Mouse (Mus musculus) fibroblast of lung, adult 2 months (primary cell): ENCODE results near the gene Ninj2.

Source experiments
- DNase-seq: peaks from one replicate; pipeline ENCODE4 v3.0.0-alpha.2; 2011; ENCODE audit warnings: low read depth

Ninj2 gene

GRCm38 (mm10) chr6:120199638-120200394 is 106.7 kb downstream of the Ninj2 start:
- DNase-seq: no peak

DNA sequence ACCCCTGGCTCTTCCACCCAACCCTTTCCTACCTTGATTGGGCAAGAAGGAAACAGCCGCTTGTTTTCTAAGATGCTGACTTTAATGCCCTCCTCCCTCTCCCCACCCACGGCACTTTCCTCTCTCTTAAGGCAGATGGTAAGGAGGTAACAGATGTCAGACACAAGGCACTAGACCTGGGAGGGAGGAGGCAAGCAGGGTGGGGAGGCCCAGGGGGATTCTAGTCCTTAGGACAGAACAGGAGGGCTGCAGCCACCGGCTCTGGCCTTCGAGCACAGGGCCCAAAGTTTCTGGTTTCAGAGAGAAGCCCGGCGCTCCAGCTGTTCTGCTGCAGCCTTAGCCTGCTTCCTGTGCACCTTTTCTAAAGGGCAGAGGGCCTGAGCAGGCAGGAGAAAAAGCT is 108.8 kb downstream of the Ninj2 start:
- DNase-seq: no peak

- no peak for DNase-seq
These were observed 109.3 kb downstream of the Ninj2 start for GRCm38 (mm10) chr6:120202406-120202805.

- DNase-seq: no peak
These were observed 113.4 kb downstream of the Ninj2 start for GRCm38 (mm10) chr6:120206586-120206985.

- no peak for DNase-seq
These were observed 118.4 kb downstream of the Ninj2 start for GRCm38 (mm10) chr6:120211536-120211935.

- DNase-seq: no peak
These were observed 123.6 kb downstream of the Ninj2 start for GRCm38 (mm10) chr6:120216702-120217101.

GRCm38 (mm10) chr6:120219281-120219680 is 126.1 kb downstream of the Ninj2 start:
- DNase-seq: no peak

DNA sequence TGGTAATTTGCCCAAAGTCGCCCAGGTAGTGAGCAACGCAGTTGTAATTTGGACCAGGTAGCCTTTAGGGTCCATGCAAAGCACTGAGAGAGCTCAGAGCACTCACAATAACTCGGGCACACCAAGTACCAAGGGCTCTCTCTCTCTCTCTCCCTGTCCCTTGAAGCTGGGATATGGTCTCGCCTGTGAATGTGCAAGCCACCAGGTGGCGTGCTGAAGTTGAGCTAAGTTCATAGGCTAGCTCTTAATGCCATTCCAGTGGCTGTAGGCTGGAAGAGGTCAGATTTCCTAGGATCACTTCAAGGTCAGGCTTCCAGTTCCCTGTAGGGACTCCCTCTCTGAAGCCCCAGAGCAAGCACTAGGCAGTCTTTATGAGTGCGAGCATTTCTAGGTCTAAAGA is 129.5 kb downstream of the Ninj2 start:
- DNase-seq: peak; percentile 36

GRCm38 (mm10) chr6:120225355-120225754 is 132.2 kb downstream of the Ninj2 start:
- peak; percentile 6 for DNase-seq

- no peak for DNase-seq
These were observed 133.9 kb downstream of the Ninj2 start for GRCm38 (mm10) chr6:120227068-120227467.

GRCm38 (mm10) chr6:120229806-120230205 is 136.7 kb downstream of the Ninj2 start:
- no peak for DNase-seq

GRCm38 (mm10) chr6:120230441-120230840 is 137.3 kb downstream of the Ninj2 start:
- no peak for DNase-seq

GRCm38 (mm10) chr6:120232885-120233284 is 139.7 kb downstream of the Ninj2 start:
- no peak for DNase-seq

DNA sequence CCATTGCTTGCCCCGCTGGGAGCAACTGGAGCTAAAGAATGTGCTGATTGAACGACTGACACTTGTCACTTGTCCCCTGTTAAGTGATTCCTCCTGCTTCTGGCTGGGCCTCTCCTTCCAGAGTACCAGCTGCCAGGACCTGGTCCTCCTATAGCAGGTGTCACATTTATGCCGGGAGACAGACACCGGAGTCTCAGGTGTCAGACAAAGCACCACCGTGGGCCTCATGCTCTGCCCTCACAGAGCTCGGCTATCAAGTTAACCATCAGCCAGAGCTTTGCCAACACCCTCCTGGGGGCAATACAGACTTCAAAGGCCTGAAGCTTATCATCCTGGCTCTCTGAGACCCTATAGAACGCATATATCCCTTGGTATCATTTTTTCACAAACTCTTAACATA is 142.7 kb downstream of the Ninj2 start:
- DNase-seq: no peak

GRCm38 (mm10) chr6:120240461-120240860 is 147.3 kb downstream of the Ninj2 start:
- no peak for DNase-seq

DNA sequence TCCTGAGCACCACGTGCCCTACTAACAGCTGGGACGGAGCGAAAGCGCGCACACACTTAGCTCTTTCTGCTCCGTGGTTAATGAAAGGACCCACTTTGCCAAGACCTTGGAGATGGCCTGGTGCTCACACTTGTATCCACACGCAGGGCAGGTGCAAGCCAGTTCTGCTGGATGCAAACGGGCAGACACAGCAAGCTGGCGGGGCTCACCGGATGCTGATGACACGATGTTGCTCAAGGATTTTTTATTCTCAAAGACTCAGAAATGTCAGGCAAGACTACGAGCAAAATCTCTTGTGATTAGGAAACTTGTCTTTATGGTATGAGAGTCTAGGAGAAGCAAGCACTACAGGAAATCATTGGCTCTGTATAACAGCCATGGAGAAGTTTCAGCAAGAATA is 148.3 kb downstream of the Ninj2 start:
- no peak for DNase-seq

DNA sequence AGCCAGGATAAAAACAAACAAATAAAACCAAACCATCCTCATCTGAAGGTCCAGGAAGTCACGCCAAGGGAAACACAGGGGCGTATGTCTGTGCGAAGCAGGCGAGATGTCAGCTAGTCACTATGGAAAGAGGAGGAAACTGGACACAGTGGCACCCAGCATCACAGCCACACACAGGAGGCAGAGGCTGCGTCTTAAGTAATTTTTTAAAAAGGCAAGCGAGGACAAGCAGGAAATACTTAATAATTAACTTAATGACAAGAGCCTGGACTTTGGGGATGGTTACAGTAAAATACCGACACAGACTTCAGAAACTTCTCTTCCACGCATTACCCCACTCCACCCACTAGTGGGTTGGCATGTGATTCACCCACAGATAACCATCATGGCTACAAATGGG is 149.4 kb downstream of the Ninj2 start:
- no peak for DNase-seq

DNA sequence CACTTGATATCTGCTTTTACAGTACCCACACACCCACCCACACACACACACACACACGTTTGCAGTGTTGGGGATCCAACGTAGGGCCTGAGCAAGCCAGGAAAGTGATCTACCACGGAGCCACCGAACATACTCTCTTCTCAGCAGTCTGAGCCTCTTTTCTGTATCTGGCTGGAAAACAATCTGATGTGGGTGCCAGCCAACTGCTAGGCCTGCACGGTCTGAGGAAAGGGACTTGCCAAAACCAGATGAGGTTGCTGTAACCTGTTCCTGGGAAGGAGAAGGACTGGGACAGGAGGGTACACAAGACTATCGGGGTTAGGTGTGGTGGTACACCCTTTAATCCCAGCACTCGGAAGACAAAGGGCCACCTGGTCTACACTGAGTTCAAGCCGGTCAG is 150.1 kb downstream of the Ninj2 start:
- DNase-seq: peak; percentile 48

DNA sequence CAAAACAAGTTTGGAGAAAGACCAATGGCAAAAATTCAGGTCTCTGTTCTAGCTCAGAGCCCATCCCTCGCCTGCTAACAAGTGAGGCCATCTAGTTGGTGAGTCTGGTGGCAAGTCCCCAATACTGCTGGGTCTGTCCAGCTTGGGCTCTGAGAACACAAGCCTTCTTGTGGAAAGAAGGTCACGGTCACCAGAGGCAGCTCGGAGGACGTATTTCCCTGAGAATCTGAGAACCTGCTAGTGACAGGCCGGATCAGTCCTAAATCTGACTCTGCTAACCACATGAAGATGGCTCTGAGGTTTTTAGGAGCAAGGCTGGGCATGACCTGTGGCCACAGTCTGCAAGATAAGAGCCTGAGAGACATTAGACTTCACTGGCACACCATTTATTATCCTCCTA is 153.5 kb downstream of the Ninj2 start:
- DNase-seq: no peak

DNA sequence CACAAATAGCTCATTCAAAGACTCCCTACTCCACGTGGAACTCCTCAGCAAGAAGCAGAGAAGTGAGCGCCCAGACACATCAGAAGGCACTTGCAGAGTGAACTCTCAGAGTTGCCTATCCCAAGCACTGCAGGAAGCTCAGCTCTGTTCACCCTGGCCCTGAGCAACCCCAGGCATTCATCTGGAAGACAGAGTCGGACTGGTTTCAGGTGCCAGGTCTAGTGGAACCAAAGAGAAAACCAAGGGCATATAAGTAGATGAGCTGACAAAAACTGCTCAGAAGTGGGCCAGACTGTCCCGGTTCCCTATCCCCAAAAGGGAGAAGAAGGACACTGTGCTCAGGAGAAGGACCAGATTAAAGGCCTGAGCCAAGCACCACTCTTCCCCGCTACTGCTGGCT is 156.7 kb downstream of the Ninj2 start:
- no peak for DNase-seq
